In genomic region chr11:120714546-120714945, GRCm38 (mm10) we compare ENCODE assay signal across 9 mouse cellular contexts. TPM values are rescaled to one million over a fixed set of nuclear protein-coding genes. Genes with fewer than 3 reads are reported as not detected.
A peak's percentile ranks its signal among the peaks of the same experiment; 100 is the strongest.
DNase-seq lines count a peak whose midpoint lies in the region; ATAC-seq lines count a peak whose summit lies in the region.
"Had no signal": no experiment of that assay in that cellular context is flagged by ENCODE, and none has a peak within 500 bp of the region (broad histone marks: within the 10 kb centered on the region; RNA-seq: fewer than 3 reads in every experiment).

No protein-coding gene starts in this region.

- intact Hi-C loops in left cerebral cortex, postnatal 14 days (cut with DNase I) = loop anchor here (5.0 kb wide), 1 partner anchor 87 kb away; the partner anchor contains the start of gene Sirt7

- H3K36me3 ChIP-seq in kidney, embryonic 16.5 days (ENCODE audit: insufficient read depth, low read length) = peaks cover 30% of the 10 kb centered on the region
- peaks cover 64% of the 10 kb centered on the region for H3K36me3 ChIP-seq in embryonic facial prominence, embryonic 10.5 days (replicated peaks)
- peaks cover 13% of the 10 kb centered on the region for H3K36me3 ChIP-seq in hindbrain, embryonic 16.5 days (ENCODE audit: control insufficient read depth, insufficient read depth, low read length)
- H3K36me3 ChIP-seq in midbrain, embryonic 16.5 days (ENCODE audit: control insufficient read depth, insufficient read depth, low read length) = peaks cover 10% of the 10 kb centered on the region

- H3K9ac ChIP-seq in kidney, embryonic 16.5 days (replicated peaks; ENCODE audit: low read length) = peak overlapping the region; percentile 82
- H3K9ac ChIP-seq in hindbrain, embryonic 16.5 days (ENCODE audit: low read depth, low read length) = peak overlapping the region; percentile 78
- peak overlapping the region; percentile 69 for H3K9ac ChIP-seq in midbrain, embryonic 16.5 days (ENCODE audit: low read depth, low read length)

- 49% methylated on average over 10 of the region's 10 CpGs for whole genome bisulfite sequencing in kidney, embryonic 16.5 days
- 61% methylated on average over 10 of the region's 10 CpGs for WGBS in embryonic facial prominence, embryonic 10.5 days
- 61% methylated on average over 10 of the region's 10 CpGs for WGBS in hindbrain, embryonic 16.5 days
- WGBS in midbrain, embryonic 16.5 days = 62% methylated on average over 10 of the region's 10 CpGs

- no peaks in the 10 kb centered on the region for H3K27me3 ChIP-seq in kidney, embryonic 16.5 days (ENCODE audit: insufficient read depth, low read length)
- H3K27me3 ChIP-seq in embryonic facial prominence, embryonic 10.5 days (replicated peaks; ENCODE audit: low read depth, poor library complexity, severe bottlenecking) = no peaks in the 10 kb centered on the region
- no peaks in the 10 kb centered on the region for H3K27me3 ChIP-seq in hindbrain, embryonic 16.5 days (replicated peaks; ENCODE audit: control insufficient read depth, insufficient read depth, low read length)
- no peaks in the 10 kb centered on the region for H3K27me3 ChIP-seq in midbrain, embryonic 16.5 days (ENCODE audit: control insufficient read depth, insufficient read depth, low read depth, low read length)

- H3K27ac ChIP-seq in kidney, embryonic 16.5 days (ENCODE audit: low read length) = peak overlapping the region; percentile 40; the same call in 1 of the 2 replicates
- H3K27ac ChIP-seq in embryonic facial prominence, embryonic 10.5 days (replicated peaks) = peak overlapping the region; percentile 82
- no peak overlapping the region for H3K27ac ChIP-seq in hindbrain, embryonic 16.5 days (ENCODE audit: low read depth, low read length)
- H3K27ac ChIP-seq in midbrain, embryonic 16.5 days (ENCODE audit: low read length) = no peak overlapping the region

- no peaks in the 10 kb centered on the region for H3K9me3 ChIP-seq in kidney, embryonic 16.5 days (ENCODE audit: low read length)
- no peaks in the 10 kb centered on the region for H3K9me3 ChIP-seq in embryonic facial prominence, embryonic 10.5 days
- H3K9me3 ChIP-seq in hindbrain, embryonic 16.5 days (ENCODE audit: control insufficient read depth, low read length) = no peaks in the 10 kb centered on the region
- H3K9me3 ChIP-seq in midbrain, embryonic 16.5 days (replicated peaks; ENCODE audit: control insufficient read depth, low read length, poor library complexity, severe bottlenecking) = no peaks in the 10 kb centered on the region

- ATAC-seq in kidney, embryonic 16.5 days (ENCODE audit: low FRiP score, low TSS enrichment) = no peak
- ATAC-seq in hindbrain, embryonic 16.5 days = no peak
- ATAC-seq in midbrain, embryonic 16.5 days = no peak

- peaks cover 24% of the 10 kb centered on the region for H3K4me1 ChIP-seq in kidney, embryonic 16.5 days (ENCODE audit: insufficient read depth, low read length)
- peaks cover 41% of the 10 kb centered on the region for H3K4me1 ChIP-seq in embryonic facial prominence, embryonic 10.5 days
- peaks cover 19% of the 10 kb centered on the region for H3K4me1 ChIP-seq in hindbrain, embryonic 16.5 days (ENCODE audit: control insufficient read depth, insufficient read depth, low read depth, low read length)
- H3K4me1 ChIP-seq in midbrain, embryonic 16.5 days (ENCODE audit: control insufficient read depth, insufficient read depth, low read length) = peaks cover 15% of the 10 kb centered on the region

- peak overlapping the region; percentile 70 for H3K4me3 ChIP-seq in kidney, embryonic 16.5 days (ENCODE audit: low read length)
- H3K4me3 ChIP-seq in embryonic facial prominence, embryonic 10.5 days = peak overlapping the region; percentile 76
- H3K4me3 ChIP-seq in hindbrain, embryonic 16.5 days (ENCODE audit: low read length) = peak overlapping the region; percentile 68
- H3K4me3 ChIP-seq in midbrain, embryonic 16.5 days (ENCODE audit: low read depth, low read length) = peak overlapping the region; percentile 49

- DNase-seq in kidney, postnatal 4 days = no peak
- DNase-seq in embryonic facial prominence, embryonic 10.5 days (ENCODE audit: low spot score) = no peak
- no peak for DNase-seq in frontal cortex, adult 2 months (ENCODE audit: extremely low spot score in 1 of 2, low spot score in 1 of 2)
- DNase-seq in left cerebral cortex, postnatal 14 days (ENCODE audit: low spot score in 2 of 2) = no peak
- DNase-seq in layer of hippocampus, adult 9-11 months = no peak
- DNase-seq: gastrocnemius, postnatal 36 days had no signal

- peak overlapping the region; percentile 99 for H3K4me2 ChIP-seq in kidney, embryonic 16.5 days (replicated peaks; ENCODE audit: low read depth, low read length)
- H3K4me2 ChIP-seq in hindbrain, embryonic 16.5 days (ENCODE audit: low read length) = peak overlapping the region; percentile 99
- peak overlapping the region; percentile 72 for H3K4me2 ChIP-seq in midbrain, embryonic 16.5 days (ENCODE audit: low read length)

RNA-seq across cellular contexts. Expression of gene Lrrc45, which starts 0.8 kb away (rescaled TPM):
- 69.2 and 71.3 TPM in 2 replicates for polyA plus RNA-seq in kidney, embryonic 16.5 days (2015; fragmentation: Nextera tagmentation; extraction: Ambion mirVana)
- polyA plus RNA-seq in embryonic facial prominence, embryonic 10.5 days (2016; fragmentation: Nextera tagmentation; extraction: Ambion mirVana) = 56.8 and 58.9 TPM in 2 replicates
- polyA plus RNA-seq in hindbrain, embryonic 16.5 days (2015; fragmentation: Nextera tagmentation; extraction: Ambion mirVana) = 73.4 and 77.8 TPM in 2 replicates
- 86.6 and 87.9 TPM in 2 replicates for polyA plus RNA-seq in midbrain, embryonic 16.5 days (2015; fragmentation: Nextera tagmentation; extraction: Ambion mirVana)
- 111 and 130 TPM in 2 replicates for polyA plus RNA-seq in frontal cortex, adult 2 months (2012; rRNA removed)
- total RNA-seq in left cerebral cortex, postnatal 14 days (2021) = 10 to 100 TPM; 57.2 to 60.1 TPM

RNA-seq across cellular contexts. Expression of gene Cenpx, which starts 1.0 kb away (rescaled TPM):
- 151 TPM in 2 replicates for polyA plus RNA-seq in kidney, embryonic 16.5 days (2015; fragmentation: Nextera tagmentation; extraction: Ambion mirVana)
- 119 and 124 TPM in 2 replicates for polyA plus RNA-seq in embryonic facial prominence, embryonic 10.5 days (2016; fragmentation: Nextera tagmentation; extraction: Ambion mirVana)
- polyA plus RNA-seq in hindbrain, embryonic 16.5 days (2015; fragmentation: Nextera tagmentation; extraction: Ambion mirVana) = 106 and 107 TPM in 2 replicates
- 88.8 and 92.2 TPM in 2 replicates for polyA plus RNA-seq in midbrain, embryonic 16.5 days (2015; fragmentation: Nextera tagmentation; extraction: Ambion mirVana)
- polyA plus RNA-seq in frontal cortex, adult 2 months (2012; rRNA removed) = 34.0 and 37.4 TPM in 2 replicates
- total RNA-seq in left cerebral cortex, postnatal 14 days (2021) = 10 to 100 TPM; 26.8 to 30.2 TPM

RNA-seq across cellular contexts. Expression of gene Rac3, which starts 6.7 kb away (rescaled TPM):
- 32.5 and 38.7 TPM in 2 replicates for polyA plus RNA-seq in kidney, embryonic 16.5 days (2015; fragmentation: Nextera tagmentation; extraction: Ambion mirVana)
- polyA plus RNA-seq in embryonic facial prominence, embryonic 10.5 days (2016; fragmentation: Nextera tagmentation; extraction: Ambion mirVana) = 27.2 and 31.2 TPM in 2 replicates
- polyA plus RNA-seq in hindbrain, embryonic 16.5 days (2015; fragmentation: Nextera tagmentation; extraction: Ambion mirVana) = 624 and 705 TPM in 2 replicates
- polyA plus RNA-seq in midbrain, embryonic 16.5 days (2015; fragmentation: Nextera tagmentation; extraction: Ambion mirVana) = 624 and 719 TPM in 2 replicates
- 65.0 and 73.7 TPM in 2 replicates for polyA plus RNA-seq in frontal cortex, adult 2 months (2012; rRNA removed)
- 10 to 100 TPM; 92.2 to 99.5 TPM for total RNA-seq in left cerebral cortex, postnatal 14 days (2021)

RNA-seq across cellular contexts. Expression of gene Dcxr, which starts 12.5 kb away (rescaled TPM):
- polyA plus RNA-seq in kidney, embryonic 16.5 days (2015; fragmentation: Nextera tagmentation; extraction: Ambion mirVana) = 49.4 and 56.5 TPM in 2 replicates
- polyA plus RNA-seq in embryonic facial prominence, embryonic 10.5 days (2016; fragmentation: Nextera tagmentation; extraction: Ambion mirVana) = 12.8 and 16.0 TPM in 2 replicates
- 11.1 and 12.7 TPM in 2 replicates for polyA plus RNA-seq in hindbrain, embryonic 16.5 days (2015; fragmentation: Nextera tagmentation; extraction: Ambion mirVana)
- polyA plus RNA-seq in midbrain, embryonic 16.5 days (2015; fragmentation: Nextera tagmentation; extraction: Ambion mirVana) = 5.8 and 7.0 TPM in 2 replicates
- polyA plus RNA-seq in frontal cortex, adult 2 months (2012; rRNA removed) = 24.2 and 25.6 TPM in 2 replicates
- 1 to 10 TPM; 5.7 to 7.8 TPM for total RNA-seq in left cerebral cortex, postnatal 14 days (2021)

RNA-seq across cellular contexts. Expression of gene Cbr2, which starts 17.4 kb away (rescaled TPM):
- 2.1 and 4.3 TPM in 2 replicates for polyA plus RNA-seq in kidney, embryonic 16.5 days (2015; fragmentation: Nextera tagmentation; extraction: Ambion mirVana)
- 2.6 and 2.9 TPM in 2 replicates for polyA plus RNA-seq in embryonic facial prominence, embryonic 10.5 days (2016; fragmentation: Nextera tagmentation; extraction: Ambion mirVana)
- 1.3 and 2.0 TPM in 2 replicates for polyA plus RNA-seq in hindbrain, embryonic 16.5 days (2015; fragmentation: Nextera tagmentation; extraction: Ambion mirVana)
- 0.87 and 1.6 TPM in 2 replicates for polyA plus RNA-seq in midbrain, embryonic 16.5 days (2015; fragmentation: Nextera tagmentation; extraction: Ambion mirVana)
- 5.0 and 17.1 TPM in 2 replicates for polyA plus RNA-seq in frontal cortex, adult 2 months (2012; rRNA removed)
- total RNA-seq in left cerebral cortex, postnatal 14 days (2021) = 1 to 10 TPM; 1.5 to 3.0 TPM

Comparison
In these comparisons a context has a peak if more than half of its experiments do, and no peak if none do; other contexts are left out.
1. H3K27ac ChIP-seq: peak in kidney, embryonic 16.5 days (single experiment) and embryonic facial prominence, embryonic 10.5 days (single experiment); none in hindbrain, embryonic 16.5 days (single experiment) and midbrain, embryonic 16.5 days (single experiment).
2. Peak in every context shown above with its lines, with median percentiles within 50 percentile points of each other: H3K4me2 ChIP-seq, H3K4me3 ChIP-seq and H3K9ac ChIP-seq.